Mouse (Mus musculus) heart, adult 2 months (tissue): ENCODE measurements around the gene Gatd1. TPM values are rescaled to one million over a fixed set of nuclear protein-coding genes. Genes with fewer than 3 reads are reported as not detected.

Source experiments
- DNase-seq, 2 experiments: peaks; one replicate each; pipeline ENCODE4 v3.0.0; 2021
- H3K27ac ChIP-seq: fragments of 200-600 bp; 2 replicates; pipeline ENCODE4 v1.8.1; 2022
- H3K27me3 ChIP-seq: fragments of 200-500 bp; 2 replicates; pipeline ENCODE4 v1.6.1; 2012; ENCODE audit warnings: mild to moderate bottlenecking, low read length, inconsistent platforms, mixed read lengths; ENCODE audit not compliant: control insufficient read depth, insufficient read depth
- H3K36me3 ChIP-seq: fragments of 200-500 bp; 2 replicates; pipeline ENCODE4 v1.6.1; 2012; ENCODE audit warnings: low read length, inconsistent platforms; ENCODE audit not compliant: control insufficient read depth, insufficient read depth
- H3K4me1 ChIP-seq: fragments of 200-500 bp; 2 replicates; pipeline ENCODE4 v1.6.1; 2011; ENCODE audit warnings: low read length; ENCODE audit not compliant: control insufficient read depth, insufficient read depth
- H3K4me3 ChIP-seq: fragments of 200-600 bp; 2 replicates; pipeline ENCODE4 v1.8.1; 2022
- H3K79me2 ChIP-seq: fragments of 200-500 bp; replicated peaks from 2 replicates; pipeline ENCODE4 v1.6.1; 2012; ENCODE audit warnings: mild to moderate bottlenecking, inconsistent platforms, low read length, moderate library complexity, mixed read lengths; ENCODE audit not compliant: control insufficient read depth, insufficient read depth
- H3K9ac ChIP-seq: fragments of 200-500 bp; 2 replicates; pipeline ENCODE4 v1.6.1; 2012; ENCODE audit warnings: low read depth, mild to moderate bottlenecking, control low read depth, inconsistent platforms, low read length, mixed read lengths
- CTCF ChIP-seq: fragments of 200-600 bp; IDR thresholded peaks from 2 replicates; pipeline ENCODE4 v1.8.1; 2022; ENCODE audit warnings: antibody characterized with exemption, mild to moderate bottlenecking, moderate library complexity
- EP300 ChIP-seq: fragments of 200-500 bp; IDR thresholded peaks from 2 replicates; pipeline ENCODE4 v1.6.1; 2011; ENCODE audit warnings: low read depth, low read length, control low read depth; ENCODE audit not compliant: insufficient read depth
- POLR2A ChIP-seq: fragments of 200-500 bp; IDR thresholded peaks from 2 replicates; pipeline ENCODE4 v1.6.1; 2011; ENCODE audit warnings: mild to moderate bottlenecking, low read depth, low read length, control low read depth; ENCODE audit not compliant: insufficient read depth
- WGBS: fragments of 180-500 bp; shearing (Covaris S2); methylation state at CpG from one replicate; pipeline ENCODE4 v1.1.7; 2018; 5-methylcytosine and 5-hydroxymethylcytosine counted together
- intact Hi-C: fragments of 180-260 bp; cut with DNase I; formaldehyde crosslinking; loops from one replicate; pipeline ENCODE4 v1.15.1; 2025
- polyA plus RNA-seq: library from polyadenylated mRNA; depleted of rRNA; stranded (reverse); fragments of >200 nt; gene quantifications from 2 replicates; pipeline ENCODE4 v1.2.3, GENCODE M21; 2012
- total RNA-seq, 2 experiments: library from RNA; stranded (reverse); gene quantifications; 2 replicates each; pipeline ENCODE4 v1.2.3; 2021

Gatd1 gene
- total and polyA plus RNA-seq, 3 experiments = 13.4 to 23.4 (median 14.9) TPM

DNA sequence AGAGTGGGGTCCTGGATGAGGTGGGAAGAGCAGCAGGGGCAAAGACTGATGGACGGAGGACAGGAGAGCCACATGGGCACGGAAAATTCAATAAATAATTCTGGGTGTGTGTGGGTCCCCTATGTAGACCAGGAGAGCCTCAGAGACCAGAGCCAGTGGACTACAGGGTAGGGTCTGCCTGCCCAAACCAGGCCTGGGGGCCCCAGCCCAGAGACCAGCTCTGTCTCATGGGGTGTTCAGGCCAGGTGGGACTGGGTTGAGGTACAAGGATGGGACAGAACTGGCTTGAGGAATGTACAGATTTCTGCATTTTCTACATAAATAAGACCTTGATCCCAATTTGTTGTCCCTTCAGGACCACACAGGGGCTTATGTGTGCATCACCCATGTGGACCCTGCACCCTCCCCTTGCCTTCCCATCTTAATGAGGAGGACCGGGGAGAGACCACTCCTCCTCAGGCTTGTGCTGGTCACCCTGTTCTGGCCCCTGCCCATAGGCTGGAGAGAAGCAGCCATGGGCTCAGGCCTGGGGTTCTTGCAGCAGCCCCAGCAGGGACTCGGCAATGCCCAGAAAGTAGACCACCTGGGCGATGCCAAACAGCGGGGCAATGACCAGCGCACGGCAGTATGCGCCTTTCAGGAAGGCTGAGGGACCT, 16.8 kb upstream of the Gatd1 start:
- H3K27ac ChIP-seq = no peak overlapping the region
- no peak overlapping the region for H3K4me3 ChIP-seq
- intact Hi-C loops = no loop called here
- no peaks in the 10 kb centered on the region for H3K79me2 ChIP-seq
- no peaks in the 10 kb centered on the region for H3K27me3 ChIP-seq
- TF ChIP-seq EP300 = no peak
- peaks cover 7% of the 10 kb centered on the region for H3K4me1 ChIP-seq
- H3K36me3 ChIP-seq = no peaks in the 10 kb centered on the region
- no peak for DNase-seq
- no peak overlapping the region for H3K9ac ChIP-seq
- 92% methylated on average over 9 of the region's 9 CpGs for WGBS

DNA sequence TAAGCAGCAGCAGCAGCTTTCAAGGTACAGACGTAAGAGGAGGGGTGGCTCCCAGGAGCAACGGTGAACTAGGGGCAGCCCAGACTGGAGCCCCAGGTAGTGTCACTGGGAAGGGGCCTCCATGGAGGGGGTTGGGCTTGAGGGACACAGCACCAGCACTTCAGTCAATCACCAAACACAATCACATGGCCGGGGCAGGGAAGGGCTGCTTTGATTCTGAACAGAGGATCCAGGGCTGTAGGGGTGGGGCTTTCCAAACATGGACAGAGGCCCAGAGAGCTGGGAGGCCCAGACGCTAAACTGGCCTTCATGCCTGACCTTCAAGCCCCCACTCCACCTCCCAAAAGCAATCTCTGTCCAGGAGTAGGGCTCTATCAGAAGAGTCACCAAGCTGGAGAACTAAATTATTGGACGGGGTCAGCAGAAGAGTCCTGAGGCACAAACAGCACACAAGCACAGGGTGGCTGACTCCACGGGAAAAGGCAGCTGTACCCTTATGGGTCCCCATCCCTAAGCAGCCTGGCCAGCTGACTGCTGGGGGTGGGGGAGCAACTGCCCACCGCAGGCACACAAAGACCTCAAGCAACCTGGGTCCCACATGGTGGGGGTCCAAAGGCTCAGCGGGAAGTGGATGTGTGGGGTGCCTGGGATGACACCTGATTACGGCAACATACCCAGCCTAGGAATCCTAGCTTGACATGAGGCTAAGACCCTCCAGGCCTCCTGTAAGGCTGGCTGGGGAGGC, 16.1 kb upstream of the Gatd1 start:
- Histone ChIP-seq H3K4me3 (no peak overlapping the region), H3K79me2 (no peaks in the 10 kb centered on the region), H3K27me3 (no peaks in the 10 kb centered on the region), H3K9ac (no peak overlapping the region), H3K36me3 (no peaks in the 10 kb centered on the region), H3K4me1 (peaks cover 4% of the 10 kb centered on the region), H3K27ac (no peak overlapping the region)
- TF ChIP-seq CTCF (no peak), EP300 (no peak), POLR2A (no peak)
- DNase-seq = no peak
- intact Hi-C loops = no loop called here
- 58% methylated on average over 9 of the region's 9 CpGs for WGBS

DNA sequence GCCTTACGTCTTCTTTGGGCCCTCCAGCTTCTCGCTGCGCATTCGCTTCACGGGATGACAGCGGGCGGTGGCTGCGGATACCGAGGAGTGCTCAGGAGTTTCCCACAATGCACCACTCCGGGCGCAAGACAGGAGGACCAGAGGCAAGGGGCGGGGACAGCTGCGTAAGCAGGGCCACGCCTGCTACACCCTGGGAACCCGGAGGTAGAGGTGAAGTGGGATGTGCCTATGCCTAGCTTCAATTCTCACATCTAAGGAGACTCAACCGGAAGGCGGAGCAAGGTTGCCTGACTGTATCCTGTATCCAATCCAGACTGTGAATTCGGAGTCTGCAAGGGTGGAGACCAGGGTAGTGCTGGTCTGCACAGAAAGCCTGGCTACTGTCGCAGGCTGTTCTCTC, 15.4 kb upstream of the Gatd1 start, which contains the start of gene Cend1:
TSS of gene Cend1 (minus strand) at position 182 of the 400 bp plus-strand sequence.
- TF ChIP-seq CTCF = no peak
- TF ChIP-seq EP300 = no peak
- TF ChIP-seq POLR2A = no peak
- H3K4me1 ChIP-seq = peaks cover 2% of the 10 kb centered on the region; the same call in 1 of the 2 replicates
- H3K4me3 ChIP-seq = peak within 1 kb of the TSS; percentile 16; the same call in 1 of the 2 replicates
- intact Hi-C loops = no loop called here
- 9% methylated on average over 19 of the region's 19 CpGs for WGBS
- H3K9ac ChIP-seq = no peak within 1 kb of the TSS
- DNase-seq = peak; percentile 68 to 71
- H3K27ac ChIP-seq = no peak within 1 kb of the TSS; the same call in 1 of the 2 replicates
- H3K79me2 ChIP-seq = no peaks in the 10 kb centered on the region
- H3K36me3 ChIP-seq = no peaks in the 10 kb centered on the region
- H3K27me3 ChIP-seq = no peaks in the 10 kb centered on the region

DNA sequence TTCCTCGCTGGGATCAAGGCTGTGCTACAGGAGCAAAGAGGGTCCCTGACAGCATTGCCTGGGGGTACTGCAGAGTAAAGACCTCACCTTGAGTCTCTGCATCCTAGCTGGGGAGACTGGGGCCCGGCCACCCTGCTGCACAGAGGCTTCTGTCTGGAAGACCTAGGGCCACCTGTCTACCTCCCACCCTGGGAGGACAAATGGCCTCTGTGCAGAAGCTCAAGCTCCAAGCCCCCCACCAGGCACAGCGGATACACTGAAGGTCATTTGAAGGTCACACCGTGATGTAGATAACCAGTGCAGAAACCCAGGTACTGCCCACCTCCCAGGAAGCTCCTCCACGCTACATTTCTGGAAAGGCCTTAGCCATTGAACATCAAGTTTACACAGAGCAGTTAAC, 14.8 kb upstream of the Gatd1 start:
- Histone ChIP-seq H3K4me1 (no peaks in the 10 kb centered on the region), H3K9ac (no peak overlapping the region), H3K27ac (no peak overlapping the region), H3K27me3 (no peaks in the 10 kb centered on the region), H3K36me3 (no peaks in the 10 kb centered on the region), H3K4me3 (peak overlapping the region; percentile 16; the same call in 1 of the 2 replicates), H3K79me2 (no peaks in the 10 kb centered on the region)
- intact Hi-C loops = no loop called here
- DNase-seq = no peak
- WGBS = 68% methylated on average over 5 of the region's 5 CpGs
- no peak for TF ChIP-seq EP300

DNA sequence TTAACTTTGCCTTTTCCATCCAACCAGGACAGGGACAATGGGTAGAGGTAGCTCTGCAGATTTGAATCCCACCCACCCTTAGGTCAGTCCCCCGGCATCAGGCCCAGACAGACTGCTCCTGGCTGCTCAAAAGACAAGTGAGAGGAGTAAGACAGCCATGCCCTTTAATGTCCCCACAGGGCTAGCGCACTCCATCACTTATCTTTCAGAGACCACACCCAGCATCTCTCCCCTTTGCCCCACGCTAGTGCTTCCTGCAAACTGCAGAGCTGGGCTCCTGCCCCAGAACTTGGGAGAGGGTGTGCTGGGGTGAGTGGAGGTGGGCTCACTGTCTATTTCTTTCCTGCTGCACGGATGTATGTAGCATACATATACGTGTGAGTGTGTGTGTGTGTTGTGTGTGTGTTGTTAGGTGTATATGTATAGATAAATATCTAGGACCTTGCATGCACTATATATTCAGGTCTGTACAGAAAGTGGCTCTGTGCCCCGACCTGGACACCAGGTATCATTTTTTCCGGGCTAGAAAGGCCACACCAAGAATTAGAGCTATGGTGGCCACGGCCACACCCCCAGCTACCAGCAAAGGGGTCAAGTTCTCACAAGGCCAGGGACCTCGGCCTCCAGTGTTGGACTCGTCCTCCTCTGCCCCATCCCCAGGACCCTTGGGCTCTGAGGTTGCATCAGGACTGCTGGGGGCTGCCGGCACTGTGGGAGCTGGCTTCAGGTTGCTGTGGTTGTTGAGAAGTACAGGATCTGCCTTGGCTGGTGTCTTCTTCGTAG, 13.2 kb upstream of the Gatd1 start:
- Histone ChIP-seq H3K9ac (no peak overlapping the region), H3K27ac (no peak overlapping the region), H3K36me3 (no peaks in the 10 kb centered on the region), H3K27me3 (no peaks in the 10 kb centered on the region), H3K4me3 (no peak overlapping the region), H3K79me2 (no peaks in the 10 kb centered on the region), H3K4me1 (no peaks in the 10 kb centered on the region)
- intact Hi-C loops = no loop called here
- 78% methylated on average over 12 of the region's 12 CpGs for WGBS
- DNase-seq = no peak
- TF ChIP-seq POLR2A (no peak), EP300 (no peak), CTCF (no peak)
